Mouse (Mus musculus): ENCODE data around the gene Glud1.
A peak's percentile ranks its signal among the peaks of the same experiment; 100 is the strongest.

Gene Glud1

DNA sequence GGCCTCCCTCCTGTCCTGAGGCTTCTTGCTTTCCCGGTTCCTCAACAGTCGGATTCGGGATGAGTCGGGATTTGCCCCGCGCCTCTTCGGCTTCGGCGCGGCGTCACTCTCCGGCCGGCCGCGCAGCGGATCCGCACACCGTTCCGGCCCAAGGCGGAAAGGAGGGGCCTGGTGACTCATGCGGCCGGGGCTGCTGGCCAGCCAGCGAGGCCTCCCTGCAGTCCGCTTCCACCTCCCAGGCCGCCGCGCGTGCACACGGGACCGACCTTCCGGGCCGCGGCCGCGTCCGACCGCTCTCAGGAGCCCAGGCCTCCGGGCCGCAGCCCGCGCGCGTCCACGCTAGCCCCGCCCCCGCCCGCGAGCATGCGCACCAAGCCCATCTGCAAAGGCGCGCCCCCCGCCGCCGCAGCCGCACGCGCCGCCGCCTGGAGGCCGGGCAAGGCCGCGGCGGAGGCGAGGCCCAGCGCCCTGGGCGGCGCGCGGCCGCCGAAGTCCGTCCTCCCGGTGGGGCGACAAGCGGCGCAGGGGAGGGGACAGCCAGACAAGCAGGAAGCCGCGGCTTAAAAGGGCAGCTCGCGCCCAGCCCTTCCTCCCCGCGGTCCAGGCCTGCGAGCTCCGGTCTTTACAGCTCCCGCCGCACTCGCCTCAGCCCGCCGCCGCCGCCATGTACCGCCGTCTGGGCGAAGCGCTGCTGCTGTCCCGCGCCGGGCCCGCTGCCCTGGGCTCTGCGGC is at the start of gene Glud1, which contains the start of gene Shld2:
Glud1 (plus strand) TSS at position 494 of the 732 bp plus-strand sequence.
Shld2 (minus strand) TSS at position 260 of the 732 bp plus-strand sequence.
- DNase-seq (ENCODE audit: low spot score), result peak; percentile 97

DNA sequence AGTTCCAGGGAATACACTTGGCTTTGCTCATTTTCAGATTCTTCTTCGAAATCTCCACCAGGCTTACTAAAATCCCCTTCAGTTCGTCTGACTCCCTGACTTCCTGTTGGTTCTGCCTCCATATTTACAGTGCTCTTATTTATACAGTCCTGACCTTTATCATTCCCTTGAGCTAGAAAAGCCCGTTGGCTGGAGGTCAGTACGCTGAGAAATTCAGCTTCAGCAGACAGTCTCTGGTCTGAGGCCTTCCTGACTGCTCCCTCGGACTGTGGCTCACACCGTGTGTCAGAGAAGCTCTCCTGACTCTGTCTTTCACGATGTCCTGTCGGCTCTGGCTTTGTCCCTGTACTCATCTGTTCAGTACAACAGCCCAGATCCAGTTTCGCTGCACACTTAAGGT is 42.5 kb upstream of the Glud1 start:
- DNase-seq (ENCODE audit: low spot score), result no peak

DNA sequence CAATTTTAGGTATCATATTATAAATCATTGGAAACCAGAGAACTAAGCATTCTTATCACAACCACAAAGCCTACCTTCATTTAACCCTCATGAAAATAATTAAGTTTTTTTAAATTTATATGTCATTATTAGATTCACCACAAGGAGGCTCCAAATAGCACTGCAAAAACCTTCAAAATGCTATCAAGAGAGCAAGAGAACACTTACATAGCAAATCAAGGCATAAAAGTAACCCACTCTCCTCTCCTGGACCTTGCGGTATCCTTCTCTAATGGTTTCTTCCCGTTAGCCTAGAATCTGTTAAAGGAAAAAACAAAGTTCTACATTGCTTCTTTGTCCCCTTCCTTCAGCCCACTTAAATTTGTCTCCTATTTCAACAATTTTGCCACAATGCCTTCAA is 37.2 kb upstream of the Glud1 start:
- DNase-seq (ENCODE audit: low spot score), result no peak

DNA sequence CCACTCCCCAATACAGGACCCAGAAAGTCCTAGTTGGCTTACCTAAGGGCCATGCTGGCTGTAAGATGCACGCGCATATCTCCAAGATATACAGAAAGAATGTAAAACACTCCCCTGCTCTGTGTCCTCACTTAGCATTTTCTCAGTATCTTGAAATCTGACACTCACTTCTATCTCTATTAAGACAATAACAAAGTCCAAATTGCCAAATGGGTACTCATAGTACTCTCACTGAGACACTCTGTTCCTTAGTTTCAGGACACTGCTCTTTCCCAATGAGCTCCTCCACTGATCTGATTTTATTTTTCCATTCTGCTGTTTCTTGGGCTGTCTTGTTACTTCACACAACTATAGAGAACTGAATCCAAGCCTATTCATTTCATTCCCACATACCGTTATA is 36.4 kb upstream of the Glud1 start:
- no peak for DNase-seq (ENCODE audit: low spot score)

DNA sequence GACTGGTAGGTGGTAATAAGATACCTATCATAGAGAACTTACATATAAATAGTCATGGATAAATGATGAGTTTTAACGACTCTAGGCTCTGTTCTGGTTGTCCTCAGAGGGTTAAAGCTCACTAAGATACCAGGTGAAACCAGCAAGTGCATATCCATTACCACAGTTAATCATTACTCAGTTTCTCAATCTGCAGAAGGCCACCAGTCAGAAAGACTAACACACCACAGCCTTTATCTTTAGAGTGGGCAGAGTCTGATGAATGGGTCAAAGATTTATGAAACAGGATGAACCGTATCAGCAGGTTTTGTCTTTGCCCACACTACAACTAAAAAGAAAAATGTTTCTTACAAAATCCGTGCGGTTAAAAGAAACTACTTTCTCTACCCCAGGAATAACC is 35.3 kb upstream of the Glud1 start:
- DNase-seq (ENCODE audit: low spot score), result no peak

DNA sequence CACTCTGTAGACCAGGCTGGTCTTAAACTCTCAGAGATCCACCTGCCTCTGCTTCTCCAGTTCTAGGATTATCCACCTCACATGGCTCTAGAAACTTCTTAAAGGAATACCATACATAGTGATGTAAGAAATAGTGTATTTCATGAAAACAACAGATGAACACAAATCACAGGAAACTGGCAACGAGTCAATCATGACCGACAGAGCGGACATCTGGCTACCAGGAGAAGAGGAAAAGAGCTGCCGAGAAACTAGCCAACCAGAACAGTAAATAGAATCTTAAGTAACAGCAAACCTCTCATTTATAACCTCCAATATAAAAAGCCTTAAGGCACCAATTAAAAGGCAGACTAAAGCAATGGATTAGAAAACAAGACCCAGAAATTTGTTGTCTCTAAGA is 30.8 kb upstream of the Glud1 start:
- DNase-seq (ENCODE audit: low spot score), result no peak

DNA sequence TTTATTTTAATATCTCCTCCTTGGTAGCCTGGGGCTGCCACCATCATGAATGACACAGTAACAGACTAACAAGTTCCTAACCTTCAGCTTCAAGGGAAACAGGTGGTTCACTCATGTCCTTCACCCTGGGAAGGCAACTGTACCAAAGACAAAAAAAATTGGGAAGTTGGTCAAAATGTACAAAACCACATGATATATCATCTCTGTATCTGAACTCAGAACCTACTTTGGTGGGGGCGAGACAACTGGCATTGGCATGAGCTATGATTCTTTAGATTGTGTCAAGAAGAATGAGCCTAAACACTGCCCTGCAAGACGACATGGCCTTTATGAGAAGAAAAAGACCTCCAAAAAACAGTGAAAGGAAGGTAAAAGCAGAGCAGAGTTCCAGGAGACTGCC is 29.7 kb upstream of the Glud1 start:
- DNase-seq (ENCODE audit: low spot score), result no peak

DNA sequence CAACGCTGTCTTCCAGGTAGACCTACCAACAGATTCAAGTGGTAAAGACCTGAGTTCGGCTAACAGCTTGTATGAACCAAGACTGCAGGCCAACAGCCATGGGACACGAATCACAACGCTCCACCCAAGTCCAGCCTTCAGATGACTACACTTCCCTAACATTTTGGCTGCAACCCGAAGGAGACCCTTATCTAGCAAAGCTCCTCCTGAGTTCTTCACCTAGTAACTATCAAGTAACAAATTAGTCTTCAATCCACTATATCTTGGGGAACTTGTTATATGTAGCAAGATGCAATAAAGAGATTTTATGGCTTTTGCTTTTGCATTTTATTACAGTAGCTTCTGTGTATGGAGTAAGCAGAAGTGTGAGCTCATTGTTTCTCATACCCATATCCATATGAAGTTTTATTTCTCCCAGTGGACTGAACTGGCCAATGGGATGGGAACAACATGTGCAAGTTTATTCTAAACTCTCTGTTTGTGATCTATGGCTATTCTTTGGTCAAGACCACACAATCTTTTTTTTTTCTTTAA is 28.7 kb upstream of the Glud1 start:
- no peak for DNase-seq (ENCODE audit: low spot score)

DNA sequence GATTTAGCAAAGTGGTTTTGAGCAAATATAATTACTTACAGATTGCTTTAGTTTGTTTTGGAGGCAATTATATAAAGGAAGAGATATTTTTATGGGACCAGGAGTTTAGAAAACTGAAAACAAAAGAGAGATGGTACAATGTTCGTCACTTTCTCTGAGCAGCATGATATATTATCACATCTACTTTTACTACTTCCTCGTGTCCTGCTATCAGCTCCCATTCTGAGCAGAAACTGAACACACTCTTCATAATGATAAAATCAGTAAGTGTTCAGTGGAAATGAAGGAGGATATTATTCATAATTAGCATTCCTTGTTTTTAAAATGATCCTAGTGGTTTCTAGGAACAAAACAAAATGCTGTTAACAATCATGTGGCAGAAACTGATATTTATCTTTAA is 22.1 kb upstream of the Glud1 start:
- DNase-seq (ENCODE audit: low spot score), result no peak

DNA sequence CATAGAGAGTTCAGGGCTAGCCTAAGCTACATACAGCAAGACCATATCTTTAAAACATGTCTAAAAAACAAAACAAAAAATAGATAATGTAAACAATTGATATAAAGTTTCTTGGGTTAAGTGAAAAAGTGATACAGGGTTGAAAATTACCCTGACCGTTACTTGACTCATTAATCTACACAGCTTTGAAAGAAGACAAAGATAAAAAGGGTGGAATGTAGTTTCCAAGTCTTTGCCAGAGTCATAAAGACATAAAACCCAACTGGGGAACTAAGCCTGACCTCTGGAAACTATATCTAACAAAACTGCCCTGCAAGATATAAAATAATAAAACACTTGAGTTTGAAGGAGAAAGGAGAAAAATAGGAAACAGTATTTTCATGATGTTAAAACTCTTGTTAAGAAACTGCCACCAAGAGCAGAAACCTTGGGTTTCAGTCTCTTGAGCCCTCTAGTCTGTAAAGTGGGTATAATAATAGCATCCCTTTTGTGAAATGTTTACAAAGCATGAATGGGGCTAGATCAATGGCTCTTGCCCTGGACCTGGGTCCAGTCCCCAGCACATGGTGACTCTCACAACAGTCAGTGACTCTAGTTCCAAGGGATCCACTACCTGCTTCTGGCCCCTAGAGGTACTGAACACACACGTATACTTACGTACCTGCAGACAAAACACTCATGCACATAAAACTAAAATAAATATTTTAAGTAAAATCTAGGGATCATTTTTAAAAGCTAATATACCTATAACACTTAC is 21.1 kb upstream of the Glud1 start:
- DNase-seq (ENCODE audit: low spot score), result no peak

DNA sequence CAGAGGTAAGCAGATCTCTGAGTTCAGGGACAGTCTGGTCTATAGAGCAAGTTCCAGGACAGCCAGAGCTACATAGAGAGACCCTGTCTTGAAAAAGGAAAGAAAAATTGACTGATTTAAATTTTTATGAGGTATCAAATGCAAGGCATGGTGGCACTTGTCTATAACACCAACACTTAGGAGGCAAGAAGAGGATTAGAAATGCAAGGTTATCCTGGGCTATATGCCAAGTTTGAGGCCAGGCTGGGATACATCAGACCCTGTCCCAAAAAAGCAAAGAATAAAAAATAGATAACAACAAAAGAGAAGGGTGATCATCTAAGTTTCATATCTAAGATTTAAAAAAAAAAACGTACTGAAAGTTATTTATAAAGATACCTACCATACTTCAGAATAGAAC is 20.3 kb upstream of the Glud1 start:
- no peak for DNase-seq (ENCODE audit: low spot score)

DNA sequence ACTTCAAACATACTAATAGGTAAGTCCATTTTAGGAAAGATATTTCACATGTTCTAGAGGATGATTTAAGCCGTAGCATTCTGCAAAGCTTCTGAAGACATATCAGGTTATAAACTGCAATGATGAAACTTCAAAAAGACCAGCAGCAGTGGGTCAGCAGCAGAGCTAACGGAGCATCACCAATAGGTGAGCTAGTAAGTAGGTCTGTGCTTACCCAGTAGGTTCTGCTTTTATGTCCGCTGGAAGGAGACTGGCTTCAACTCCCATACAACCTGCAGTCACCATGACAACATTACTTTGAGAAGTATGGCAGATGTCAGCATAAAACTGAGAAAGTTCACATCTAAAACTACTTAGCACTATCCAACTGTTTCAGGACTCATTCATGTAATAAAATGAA is 16.9 kb upstream of the Glud1 start:
- no peak for DNase-seq (ENCODE audit: low spot score)

DNA sequence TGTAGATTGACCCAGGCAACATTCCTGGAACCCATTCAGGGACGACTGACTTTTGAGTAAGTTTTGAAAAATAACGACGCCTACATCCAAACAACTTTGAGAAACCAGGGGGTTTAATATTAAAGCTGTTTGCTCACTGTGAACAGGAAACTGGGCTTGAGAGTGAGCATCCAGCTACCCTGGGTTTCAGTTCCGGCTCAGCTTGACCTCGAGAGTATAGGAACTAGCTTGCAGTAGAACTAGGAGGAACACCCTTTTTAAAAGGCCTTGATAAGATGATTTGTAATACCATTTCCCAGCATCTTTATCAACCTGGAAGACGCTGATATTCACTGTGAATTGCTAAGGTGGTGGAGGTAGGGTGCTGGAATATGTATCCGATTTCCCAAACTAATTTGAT is 14.2 kb upstream of the Glud1 start:
- no peak for DNase-seq (ENCODE audit: low spot score)

DNA sequence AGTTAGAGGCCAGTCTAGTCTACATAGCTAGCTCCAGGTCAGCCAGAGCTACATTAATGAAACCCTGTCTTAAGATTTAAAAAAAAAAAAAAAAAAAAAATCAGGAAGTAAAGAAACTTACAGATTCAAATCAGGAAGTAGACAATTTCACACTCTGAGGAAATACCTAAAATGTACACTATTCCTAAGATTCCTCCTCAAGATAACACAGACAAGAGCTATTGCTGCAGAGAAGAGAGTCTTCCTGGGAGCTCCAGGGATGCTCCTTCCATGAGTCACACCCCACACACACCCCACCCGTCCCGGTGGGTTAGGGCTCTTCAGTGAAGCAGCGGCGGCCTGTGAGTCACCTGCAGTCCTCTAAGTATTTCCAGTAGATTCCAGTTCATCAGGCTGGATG is 13.5 kb upstream of the Glud1 start:
- peak; percentile 27 for DNase-seq (ENCODE audit: low spot score)

DNA sequence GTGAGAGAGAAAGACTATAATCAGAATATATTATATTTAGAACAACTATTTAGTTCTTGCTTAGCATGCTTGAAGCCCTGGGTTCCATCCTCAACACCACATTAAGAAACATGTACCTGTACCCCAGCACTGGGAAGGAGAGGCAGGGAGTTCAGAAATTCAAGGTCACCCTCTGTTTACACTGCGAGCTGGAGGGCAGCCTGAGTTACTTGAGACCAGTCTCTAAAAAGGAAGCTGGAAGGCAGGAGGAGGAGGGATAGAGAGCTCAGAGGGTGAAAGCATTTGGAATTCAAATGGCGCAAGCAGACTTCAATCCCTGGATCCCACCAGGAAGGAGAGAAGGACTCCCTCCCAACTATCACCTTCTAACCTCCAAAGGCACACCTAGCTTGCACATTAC is 12.9 kb upstream of the Glud1 start:
- DNase-seq (ENCODE audit: low spot score), result no peak

DNA sequence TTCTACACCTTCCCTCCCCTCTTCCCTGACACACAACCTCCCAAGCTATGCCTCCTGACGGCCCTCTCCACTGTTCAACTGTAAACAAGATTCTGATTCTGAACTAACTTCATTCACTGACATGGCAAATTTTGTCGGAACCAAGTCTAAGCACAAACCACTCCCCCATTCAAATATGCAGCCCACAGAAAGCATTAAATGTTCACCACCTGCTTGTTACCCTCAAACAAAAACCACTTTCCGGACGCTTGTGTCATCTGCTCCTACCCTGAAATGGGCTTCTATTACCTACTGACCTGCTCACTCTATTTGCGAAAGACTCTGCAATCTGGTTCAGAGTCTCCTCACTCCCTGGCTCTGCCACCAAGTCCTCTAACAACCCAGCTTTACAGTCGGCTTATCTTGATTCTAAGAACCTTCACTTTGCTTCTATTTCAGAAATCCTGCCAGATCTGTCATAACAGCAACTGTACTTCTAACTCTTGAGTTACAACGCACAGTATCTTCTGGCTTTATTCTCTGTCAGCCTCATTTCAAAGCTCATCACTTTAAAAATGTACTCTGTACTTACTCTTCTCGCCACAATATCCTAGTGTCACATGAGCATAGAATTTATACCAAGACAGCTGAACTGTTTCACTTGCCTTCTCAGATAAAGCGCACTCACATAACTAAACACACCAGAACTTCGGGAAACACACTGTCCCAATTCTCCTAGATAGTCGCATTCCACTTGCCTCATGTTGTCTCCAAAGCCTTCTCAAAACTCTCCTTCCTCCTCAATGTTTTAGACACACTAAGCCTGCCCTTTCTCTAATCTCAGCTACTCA is 11.4 kb upstream of the Glud1 start:
- no peak for DNase-seq (ENCODE audit: low spot score)

DNA sequence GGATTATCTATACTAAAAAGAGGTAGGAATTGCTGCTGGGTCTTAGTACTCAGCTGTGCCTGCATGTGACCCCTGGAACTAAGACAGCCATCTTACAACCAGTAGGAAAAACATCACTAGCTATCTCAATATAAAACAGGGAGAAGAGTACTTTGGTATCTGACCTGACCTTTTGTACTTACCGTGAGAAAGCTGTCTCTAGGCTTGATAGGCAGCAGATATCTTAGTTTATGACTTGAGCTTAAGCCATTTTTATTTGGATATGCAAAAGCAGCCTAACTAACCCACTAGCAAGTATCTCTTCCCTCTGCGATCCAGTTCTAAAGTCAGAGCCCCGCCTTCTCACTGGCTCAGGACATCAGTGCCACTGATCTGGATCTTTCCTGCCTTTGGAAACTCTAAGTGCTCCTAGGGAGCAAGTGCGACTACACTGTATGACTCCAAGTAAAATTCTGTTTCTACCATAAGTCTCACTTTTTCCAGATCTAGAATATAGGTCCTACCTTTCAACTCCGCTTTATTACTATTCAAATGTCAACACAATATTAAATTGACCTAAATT is 7.8 kb upstream of the Glud1 start:
- DNase-seq (ENCODE audit: low spot score), result no peak

DNA sequence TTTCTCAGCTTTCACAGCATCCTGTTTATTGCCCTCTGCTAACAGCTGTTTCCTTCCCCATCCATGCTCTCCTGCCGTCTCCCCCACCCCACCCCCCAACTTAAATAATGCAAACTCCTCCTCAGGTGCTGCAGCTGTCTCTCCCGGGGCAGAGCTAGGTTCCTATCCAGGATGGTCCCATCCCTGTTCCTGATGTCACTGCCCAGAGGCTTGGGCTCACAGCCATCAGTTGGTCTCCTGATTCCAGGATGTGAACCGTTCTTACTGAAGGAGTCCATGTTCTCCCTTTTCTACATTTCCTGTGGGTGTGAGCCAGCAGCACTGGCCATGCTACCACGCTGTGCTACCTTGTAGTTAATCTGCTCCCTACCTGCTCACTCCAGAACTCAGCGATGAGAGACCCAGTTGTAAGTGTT is 7.3 kb upstream of the Glud1 start:
- DNase-seq (ENCODE audit: low spot score), result no peak

DNA sequence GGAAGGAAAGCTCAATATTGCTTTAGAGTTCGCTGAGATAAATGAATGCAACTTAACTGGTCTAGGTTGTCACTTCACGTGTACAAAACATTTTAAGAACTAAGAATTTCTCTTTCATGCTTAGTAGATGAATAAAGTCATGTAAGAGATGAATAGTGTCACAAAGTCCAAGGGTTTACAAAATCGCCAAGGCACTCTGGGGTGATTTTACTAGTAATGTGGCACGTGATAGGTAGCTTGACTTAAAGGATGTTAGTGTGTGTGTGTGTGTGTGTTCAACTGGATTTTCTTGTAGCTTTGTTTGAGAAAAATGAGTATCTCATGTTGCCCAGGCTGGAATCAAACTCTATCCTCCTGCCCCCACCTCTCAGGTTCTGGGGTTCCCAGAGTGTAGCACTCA is 1.3 kb upstream of the Glud1 start:
- no peak for DNase-seq (ENCODE audit: low spot score)

DNA sequence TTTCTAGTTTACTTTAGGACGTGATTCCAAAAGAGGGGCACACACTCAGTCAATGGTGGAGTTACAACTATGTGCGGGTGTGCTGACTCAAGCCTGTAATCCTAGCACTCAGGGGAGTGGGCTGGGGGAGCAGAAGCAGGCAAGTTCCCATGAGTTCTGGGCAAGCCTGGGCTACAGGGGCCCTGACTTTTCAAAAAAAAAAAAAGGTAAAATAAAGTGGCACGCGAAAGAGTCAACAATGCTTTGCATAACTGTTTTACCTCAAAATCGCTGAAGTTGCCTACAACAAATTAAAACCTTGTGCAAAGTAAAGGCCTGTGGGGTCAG is 657 bp upstream of the Glud1 start:
- no peak for DNase-seq (ENCODE audit: low spot score)

DNA sequence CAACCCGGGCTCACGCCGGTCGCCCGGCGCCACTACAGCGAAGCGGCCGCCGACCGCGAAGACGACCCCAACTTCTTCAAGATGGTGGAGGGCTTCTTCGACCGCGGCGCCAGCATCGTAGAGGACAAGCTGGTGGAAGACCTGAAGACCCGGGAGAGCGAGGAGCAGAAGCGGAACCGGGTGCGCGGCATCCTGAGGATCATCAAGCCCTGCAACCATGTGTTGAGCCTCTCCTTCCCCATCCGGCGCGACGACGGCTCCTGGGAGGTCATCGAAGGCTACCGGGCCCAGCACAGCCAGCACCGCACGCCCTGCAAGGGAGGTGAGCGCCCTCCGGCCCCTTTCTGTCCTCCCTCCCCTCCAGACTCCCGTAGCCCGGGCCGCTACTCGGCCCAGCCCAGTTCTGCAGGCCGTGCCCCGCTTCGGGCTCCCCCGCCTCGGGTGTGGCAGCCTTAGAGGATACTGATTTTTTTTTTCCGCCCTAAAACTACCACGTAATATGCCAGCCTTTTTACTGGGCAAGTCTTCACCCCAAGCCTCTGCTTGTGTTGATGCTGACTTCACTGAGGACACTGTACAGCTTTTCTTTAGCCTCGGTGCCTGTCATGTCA is 599 bp downstream of the Glud1 start:
- peak; percentile 38 for DNase-seq (ENCODE audit: low spot score)

DNA sequence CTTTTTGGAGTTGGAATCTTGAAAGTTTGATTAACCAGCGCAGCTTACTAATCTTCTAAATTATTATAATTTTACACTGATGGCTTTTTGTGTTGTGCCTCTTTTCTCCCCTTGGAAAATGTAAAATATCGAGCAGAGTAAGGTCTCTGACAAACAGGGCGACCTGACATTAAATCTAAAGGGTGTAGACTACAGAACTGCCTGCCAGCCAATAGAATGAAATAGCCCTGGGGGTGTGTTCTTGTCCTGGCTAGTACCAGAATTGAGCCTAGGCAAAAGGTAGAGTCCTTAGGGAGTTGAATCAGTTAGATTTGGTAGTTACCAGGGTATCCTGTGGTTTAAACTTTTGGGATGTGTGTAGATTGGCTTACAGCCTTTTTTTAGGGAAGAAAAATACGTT is 1.2 kb downstream of the Glud1 start:
- DNase-seq (ENCODE audit: low spot score), result no peak
